Mouse (Mus musculus) neural tube, embryonic 14.5 days (tissue): Measurements from ENCODE around the gene Slc25a36. TPM values are rescaled to one million over a fixed set of nuclear protein-coding genes. Genes with fewer than 3 reads are reported as not detected.
A peak's percentile ranks its signal among the peaks of the same experiment; 100 is the strongest.

Experiments
- ATAC-seq: fragments of 200-750 bp; cut with Nextera tagmentation; 2 replicates; pipeline ENCODE4 v1.8.0; 2017; ENCODE audit warnings: low read depth, mild to moderate bottlenecking, moderate TSS enrichment, moderate library complexity
- H3K27ac ChIP-seq: fragments of 300-500 bp; sonication (generic); 2 replicates; pipeline ENCODE4 v1.5.1; 2014; ENCODE audit warnings: low read depth, mild to moderate bottlenecking, control low read depth, low read length, moderate library complexity, mixed read lengths
- H3K27me3 ChIP-seq: fragments of 300-500 bp; sonication (generic); 2 replicates; pipeline ENCODE4 v1.6.1; 2014; ENCODE audit warnings: low read length; ENCODE audit not compliant: control insufficient read depth, insufficient read depth
- H3K36me3 ChIP-seq: fragments of 300-500 bp; sonication (generic); 2 replicates; pipeline ENCODE4 v1.6.1; 2014; ENCODE audit warnings: low read length, mixed read lengths; ENCODE audit not compliant: control insufficient read depth, insufficient read depth
- H3K4me1 ChIP-seq: fragments of 300-500 bp; sonication (generic); 2 replicates; pipeline ENCODE4 v1.6.1; 2014; ENCODE audit warnings: low read length; ENCODE audit not compliant: control insufficient read depth, insufficient read depth
- H3K4me2 ChIP-seq: fragments of 300-500 bp; sonication (generic); 2 replicates; pipeline ENCODE4 v1.6.1; 2014; ENCODE audit warnings: mild to moderate bottlenecking, low read depth, low read length, control low read depth
- H3K4me3 ChIP-seq: fragments of 300-500 bp; sonication (generic); 2 replicates; pipeline ENCODE4 v1.5.1; 2014; ENCODE audit warnings: low read depth, low read length, control low read depth, mixed read lengths
- H3K9ac ChIP-seq: fragments of 300-500 bp; sonication (generic); replicated peaks from 2 replicates; pipeline ENCODE4 v1.6.1; 2014; ENCODE audit warnings: low read depth, mild to moderate bottlenecking, control low read depth, low read length, mixed read lengths
- H3K9me3 ChIP-seq: fragments of 300-500 bp; sonication (generic); 2 replicates; pipeline ENCODE4 v1.6.1; 2016; ENCODE audit warnings: low read length; ENCODE audit not compliant: control insufficient read depth
- WGBS: fragments of 180-500 bp; shearing (Covaris S2); extraction: QIAGEN DNeasy Blood & Tissue Kit; methylation state at CpG from one replicate; pipeline ENCODE4 v1.1.7; 2014; 5-methylcytosine and 5-hydroxymethylcytosine counted together
- polyA plus RNA-seq: library from polyadenylated mRNA; unstranded; fragments of >200 nt; fragmentation: Nextera tagmentation; extraction: Ambion mirVana; gene quantifications from 2 replicates; pipeline ENCODE4 v1.2.1, GENCODE M21; 2014

Slc25a36 gene
- polyA plus RNA-seq, 1 experiment from 2014 or later, result 127 TPM

DNA sequence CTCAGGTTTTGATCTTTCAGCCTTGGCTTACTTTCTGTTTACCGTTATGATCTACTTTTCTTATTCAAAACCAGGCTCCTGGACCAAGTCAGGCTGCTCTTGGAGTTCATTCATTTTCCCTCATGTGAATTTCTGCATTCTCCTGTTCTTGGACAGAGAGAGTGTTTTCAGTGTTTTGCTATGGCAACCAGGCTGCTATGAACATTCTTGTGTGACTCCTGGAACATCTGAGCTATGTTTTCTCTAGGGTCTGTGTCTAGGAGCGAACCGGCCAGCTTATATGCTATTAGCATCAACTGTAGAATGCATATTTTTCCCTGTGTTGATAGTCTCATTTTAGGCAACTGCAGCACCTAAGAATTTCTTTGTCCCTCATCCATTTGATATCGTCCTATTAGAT, 45.1 kb downstream of the Slc25a36 start:
- no peak overlapping the region for H3K4me3 ChIP-seq
- H3K9me3 ChIP-seq, result no peaks in the 10 kb centered on the region
- no peak overlapping the region for H3K9ac ChIP-seq
- H3K27me3 ChIP-seq, result no peaks in the 10 kb centered on the region
- ATAC-seq, result no peak
- H3K4me1 ChIP-seq, result no peaks in the 10 kb centered on the region
- H3K27ac ChIP-seq, result no peak overlapping the region
- WGBS, result 39% methylated on average over 4 of the region's 4 CpGs
- H3K4me2 ChIP-seq, result no peak overlapping the region
- H3K36me3 ChIP-seq, result no peaks in the 10 kb centered on the region

DNA sequence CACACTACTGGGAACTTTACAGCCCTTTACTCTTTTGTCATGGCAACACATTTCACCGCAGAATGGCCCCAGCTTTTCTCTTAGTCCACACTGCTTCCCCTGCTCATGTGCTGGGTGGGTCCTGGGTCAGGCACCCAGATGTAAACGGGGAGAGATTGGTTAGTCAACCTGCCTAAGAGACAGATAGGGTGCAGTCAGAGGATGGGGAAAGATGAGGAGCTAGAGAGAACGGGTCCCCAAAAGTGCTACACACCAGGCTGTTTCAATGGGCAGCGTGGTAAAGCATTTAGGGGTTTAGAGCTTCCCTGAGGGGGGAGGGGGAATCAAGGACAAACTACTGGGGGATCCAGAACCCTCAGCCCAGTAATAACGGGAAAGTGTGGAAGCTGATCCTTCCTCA, 45.7 kb downstream of the Slc25a36 start:
- Histone ChIP-seq H3K27ac (no peak overlapping the region), H3K4me3 (no peak overlapping the region), H3K4me1 (no peaks in the 10 kb centered on the region), H3K9ac (no peak overlapping the region), H3K36me3 (no peaks in the 10 kb centered on the region), H3K9me3 (no peaks in the 10 kb centered on the region), H3K4me2 (no peak overlapping the region), H3K27me3 (no peaks in the 10 kb centered on the region)
- no peak for ATAC-seq
- WGBS, result 12% methylated on average over 5 of the region's 5 CpGs

DNA sequence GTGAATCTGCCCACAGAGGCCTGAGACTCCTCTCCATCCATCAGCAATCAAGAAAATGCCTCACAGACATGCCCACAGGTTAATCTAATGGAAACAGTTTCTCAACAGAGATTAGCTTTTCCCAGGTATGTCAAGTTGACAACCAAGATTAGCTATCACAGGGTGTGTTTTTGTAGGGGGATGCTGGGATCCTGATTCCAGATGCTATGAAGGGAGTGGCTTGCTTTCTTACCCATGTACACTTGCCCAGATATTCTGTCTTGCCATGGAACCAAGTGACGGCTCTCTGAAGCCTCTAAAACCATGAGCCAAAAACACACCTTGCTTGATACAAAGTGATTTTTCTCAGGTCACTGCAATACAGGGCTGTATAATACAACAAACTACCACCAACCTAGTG, 46.8 kb downstream of the Slc25a36 start:
- H3K4me3 ChIP-seq, result no peak overlapping the region
- no peak overlapping the region for H3K9ac ChIP-seq
- no peaks in the 10 kb centered on the region for H3K9me3 ChIP-seq
- no peaks in the 10 kb centered on the region for H3K36me3 ChIP-seq
- H3K27me3 ChIP-seq, result no peaks in the 10 kb centered on the region
- H3K27ac ChIP-seq, result no peak overlapping the region
- H3K4me1 ChIP-seq, result no peaks in the 10 kb centered on the region
- no peak for ATAC-seq
- no peak overlapping the region for H3K4me2 ChIP-seq
- WGBS, result 93% methylated on average over 1 of the region's 1 CpGs

DNA sequence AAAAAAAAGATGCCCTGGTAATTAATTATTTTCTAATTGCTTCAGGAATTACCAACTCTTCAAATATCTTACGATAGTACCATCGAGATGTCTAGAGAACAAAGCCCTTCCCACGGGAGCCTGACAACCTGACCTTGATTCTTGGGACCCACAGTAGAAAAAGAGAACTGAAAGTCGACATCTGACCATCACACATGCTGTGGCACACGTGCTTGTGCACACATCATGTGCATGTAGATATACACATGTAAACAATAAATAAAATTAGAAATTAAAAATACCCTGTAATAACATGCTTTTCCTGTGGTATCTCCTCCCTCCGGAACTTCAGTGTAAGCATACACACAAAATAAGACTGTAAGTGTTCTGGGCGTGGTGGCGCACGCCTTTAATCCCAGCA, 49.3 kb downstream of the Slc25a36 start:
- Histone ChIP-seq H3K4me1 (no peaks in the 10 kb centered on the region), H3K4me2 (no peak overlapping the region), H3K4me3 (no peak overlapping the region), H3K27me3 (no peaks in the 10 kb centered on the region), H3K9ac (no peak overlapping the region), H3K9me3 (no peaks in the 10 kb centered on the region), H3K27ac (no peak overlapping the region), H3K36me3 (no peaks in the 10 kb centered on the region)
- 92% methylated on average over 9 of the region's 9 CpGs for WGBS
- ATAC-seq, result no peak

DNA sequence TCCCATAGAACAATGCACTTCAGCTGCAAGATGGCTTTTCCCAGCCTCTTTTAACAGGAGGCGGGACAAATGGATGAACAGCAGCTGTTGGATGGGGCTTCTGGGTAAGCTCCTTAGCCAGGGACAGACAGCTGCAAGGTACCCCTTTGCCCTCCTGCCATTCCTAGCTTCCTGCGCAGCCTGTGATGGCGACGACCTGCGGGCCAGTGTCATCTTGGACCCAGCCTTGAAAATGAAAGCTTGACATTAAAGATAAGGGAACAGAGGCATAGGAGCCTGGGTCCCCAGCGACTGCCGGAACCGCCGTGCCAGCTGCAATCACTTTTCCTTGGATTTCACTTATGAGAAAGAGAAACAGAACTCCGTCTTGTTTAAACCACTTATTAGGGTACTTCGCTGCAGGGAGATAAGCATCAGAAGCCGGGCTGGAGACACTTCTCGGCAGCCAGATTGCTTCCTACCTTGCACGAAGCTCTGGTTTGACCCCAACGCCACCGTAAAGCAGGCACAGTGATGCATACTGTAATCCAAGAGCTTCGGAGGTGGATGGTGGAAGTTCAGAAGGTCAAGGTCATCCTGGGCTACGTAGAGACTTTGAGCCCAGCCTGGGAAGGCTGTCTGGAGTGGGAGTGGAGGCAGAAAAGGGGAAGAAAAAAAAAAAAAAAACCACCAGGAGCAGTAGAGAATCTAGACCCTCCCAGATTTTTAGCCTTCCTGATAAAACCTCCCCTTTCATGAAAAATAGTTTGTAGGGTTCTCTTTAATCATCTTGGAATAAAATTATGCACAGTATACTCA, 54.2 kb downstream of the Slc25a36 start:
- H3K4me1 ChIP-seq, result no peaks in the 10 kb centered on the region
- no peaks in the 10 kb centered on the region for H3K27me3 ChIP-seq
- H3K4me3 ChIP-seq, result no peak overlapping the region
- H3K9ac ChIP-seq, result no peak overlapping the region
- no peak overlapping the region for H3K4me2 ChIP-seq
- ATAC-seq, result no peak
- H3K36me3 ChIP-seq, result no peaks in the 10 kb centered on the region
- H3K9me3 ChIP-seq, result no peaks in the 10 kb centered on the region
- no peak overlapping the region for H3K27ac ChIP-seq
- 64% methylated on average over 18 of the region's 18 CpGs for WGBS

DNA sequence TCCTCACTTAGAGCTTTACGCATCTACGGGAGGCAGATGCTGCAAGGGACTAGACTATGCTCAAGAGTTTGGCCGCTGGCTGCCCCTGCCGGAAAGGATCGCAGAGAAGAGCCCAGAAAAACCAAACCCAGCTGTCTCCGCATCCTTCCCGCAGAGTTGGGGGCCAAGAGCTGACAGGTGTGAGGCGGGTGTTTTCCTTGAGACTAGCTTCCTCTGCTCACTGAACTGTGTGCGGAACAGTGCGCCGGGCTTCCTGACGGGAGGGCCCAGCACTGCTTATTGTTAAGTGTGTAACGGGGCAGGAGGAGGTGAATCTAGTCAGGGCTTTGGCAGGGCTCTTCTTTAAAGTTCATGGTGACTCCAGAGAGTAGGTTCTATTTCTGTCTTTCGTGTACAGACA, 55.1 kb downstream of the Slc25a36 start:
- 52% methylated on average over 14 of the region's 14 CpGs for WGBS
- Histone ChIP-seq H3K27me3 (no peaks in the 10 kb centered on the region), H3K9ac (no peak overlapping the region), H3K4me3 (no peak overlapping the region), H3K4me1 (peaks cover 3% of the 10 kb centered on the region; the same call in 1 of the 2 replicates), H3K4me2 (no peak overlapping the region), H3K36me3 (no peaks in the 10 kb centered on the region), H3K9me3 (no peaks in the 10 kb centered on the region), H3K27ac (no peak overlapping the region)
- ATAC-seq, result no peak

DNA sequence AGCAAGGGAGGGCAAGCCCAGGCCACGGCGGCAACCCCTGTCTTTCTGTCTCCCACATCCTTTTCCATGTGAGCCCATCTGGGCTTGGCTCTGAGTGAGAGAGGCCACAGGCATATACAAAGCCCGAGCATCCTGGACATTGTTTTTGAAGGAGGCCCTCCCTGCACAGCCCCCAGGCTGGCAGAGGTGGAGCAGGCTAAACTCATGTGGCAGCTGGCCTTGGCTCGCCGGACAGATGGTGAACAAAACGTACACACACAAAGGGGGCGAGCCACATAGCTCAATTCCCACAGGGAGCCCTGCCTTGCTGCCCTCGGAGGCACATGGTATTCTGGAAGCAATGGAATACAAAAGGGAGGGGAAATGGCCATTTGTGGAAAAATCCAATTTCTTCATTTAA, 59.8 kb downstream of the Slc25a36 start:
- 9% methylated on average over 8 of the region's 8 CpGs for WGBS
- Histone ChIP-seq H3K4me1 (peaks cover 3% of the 10 kb centered on the region; the same call in 1 of the 2 replicates), H3K36me3 (no peaks in the 10 kb centered on the region), H3K4me3 (no peak overlapping the region), H3K9ac (no peak overlapping the region), H3K9me3 (no peaks in the 10 kb centered on the region; the same call in 1 of the 2 replicates), H3K27ac (peak overlapping the region; percentile 16; the same call in 1 of the 2 replicates), H3K27me3 (no peaks in the 10 kb centered on the region), H3K4me2 (no peak overlapping the region)
- peak; percentile 74 for ATAC-seq

DNA sequence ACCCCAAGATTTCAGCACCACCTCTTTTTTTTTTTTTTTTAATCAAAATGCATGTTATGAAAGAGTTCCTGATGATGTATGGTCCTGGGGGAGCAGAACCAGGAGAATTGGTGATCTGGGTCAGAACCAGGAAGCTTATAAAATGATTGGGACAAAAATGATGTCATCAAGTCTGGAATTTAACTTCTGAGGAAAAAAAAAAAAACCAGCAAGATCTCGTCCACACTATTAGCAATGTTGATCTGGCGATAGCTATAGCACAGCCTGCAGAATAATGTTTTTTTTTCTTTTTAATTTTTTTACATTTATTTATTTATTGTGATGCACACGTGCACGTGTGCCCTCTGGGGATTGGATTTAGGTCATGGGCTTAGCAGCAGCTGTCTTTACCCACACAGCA, 64.7 kb downstream of the Slc25a36 start:
- H3K27ac ChIP-seq, result no peak overlapping the region
- H3K4me3 ChIP-seq, result no peak overlapping the region
- H3K4me2 ChIP-seq, result no peak overlapping the region
- no peaks in the 10 kb centered on the region; the same call in 1 of the 2 replicates for H3K9me3 ChIP-seq
- H3K27me3 ChIP-seq, result no peaks in the 10 kb centered on the region
- WGBS, result 88% methylated on average over 4 of the region's 4 CpGs
- peaks cover 2% of the 10 kb centered on the region; the same call in 1 of the 2 replicates for H3K4me1 ChIP-seq
- no peak for ATAC-seq
- H3K9ac ChIP-seq, result no peak overlapping the region
- H3K36me3 ChIP-seq, result no peaks in the 10 kb centered on the region

DNA sequence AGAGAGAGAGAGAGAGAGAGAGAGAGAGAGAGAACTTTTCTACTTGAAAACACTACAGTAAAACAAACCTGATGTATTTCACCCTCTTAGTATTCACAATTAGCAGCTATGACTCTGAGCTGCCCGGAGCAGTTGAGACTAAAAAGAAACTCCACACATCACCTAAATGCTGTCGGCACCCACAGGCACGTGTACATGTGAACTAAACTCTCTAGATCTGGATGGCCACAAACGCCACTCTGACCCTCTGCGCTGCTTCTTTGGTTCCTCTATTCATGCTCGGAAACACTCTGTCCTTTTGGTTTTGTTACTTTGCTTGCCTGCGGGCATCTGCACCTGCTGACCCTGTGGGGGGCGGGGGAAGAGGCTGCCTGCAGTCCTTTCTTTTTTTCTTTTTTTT, 69.3 kb downstream of the Slc25a36 start:
- Histone ChIP-seq H3K4me1 (no peaks in the 10 kb centered on the region), H3K4me3 (no peak overlapping the region), H3K9ac (no peak overlapping the region), H3K27ac (no peak overlapping the region), H3K9me3 (no peaks in the 10 kb centered on the region), H3K27me3 (no peaks in the 10 kb centered on the region), H3K36me3 (no peaks in the 10 kb centered on the region), H3K4me2 (no peak overlapping the region)
- 62% methylated on average over 8 of the region's 8 CpGs for WGBS
- no peak for ATAC-seq
